Comparison of ENCODE assay signal across 7 mouse cellular contexts in the genomic region with DNA sequence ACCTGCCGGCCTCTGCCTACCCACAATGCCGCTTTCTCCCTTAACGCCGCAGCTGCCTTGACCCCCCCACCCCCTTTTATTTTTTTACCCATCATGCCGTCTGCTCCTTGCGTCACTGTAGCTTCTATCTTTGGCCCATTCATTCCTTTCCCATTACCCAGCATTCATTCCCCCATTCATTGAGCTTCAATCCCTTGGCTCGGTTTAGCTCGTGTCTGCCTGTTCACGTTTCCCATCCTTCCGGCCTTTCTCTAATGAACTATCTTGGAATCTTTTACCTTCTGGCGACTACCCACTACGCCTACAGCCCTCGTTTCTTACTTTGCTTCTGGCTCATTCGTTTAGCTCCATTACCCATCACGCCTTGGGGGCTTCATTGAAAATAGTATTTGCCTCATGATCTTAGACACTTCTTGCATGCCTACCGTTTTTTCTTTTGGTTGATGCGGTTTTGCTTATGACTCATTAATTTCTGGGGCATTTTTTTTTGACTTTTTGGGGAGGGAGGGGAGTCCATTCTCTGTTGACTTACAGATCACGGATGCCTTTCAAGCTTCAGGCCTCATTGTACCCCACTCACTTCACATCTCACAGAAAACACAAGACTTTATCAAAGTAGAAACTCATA. TPM values are rescaled to one million over a fixed set of nuclear protein-coding genes. Genes with fewer than 3 reads are reported as not detected.
DNase-seq lines count a peak whose midpoint lies in the region; ATAC-seq and TF ChIP-seq lines count a peak whose summit lies in the region.

No protein-coding gene starts in this region.

- peaks cover 2% of the 10 kb centered on the region; the same call in 1 of the 2 replicates for H3K9me3 ChIP-seq in forebrain, embryonic 11.5 days (ENCODE audit: control insufficient read depth, low read length)
- H3K9me3 ChIP-seq in liver, embryonic 11.5 days (ENCODE audit: control insufficient read depth, low read length), result peaks cover 3% of the 10 kb centered on the region

- H3K4me2 ChIP-seq in forebrain, embryonic 11.5 days (ENCODE audit: low read depth, low read length, severe bottlenecking), result peak overlapping the region; percentile 50
- H3K4me2 ChIP-seq in liver, embryonic 11.5 days, result peak overlapping the region; percentile 69

- no peak for TF ChIP-seq POLR2A in spleen, adult 2 months (IDR thresholded peaks at IDR 0.05; ENCODE audit: low read depth, low read length)

- DNase-seq in spleen, adult 2 months (ENCODE audit: low read depth in 1 of 2, low spot score in 2 of 2), result peak in 1 of 2 experiments; percentile 21
- DNase-seq in spleen, postnatal 36 days (ENCODE audit: low spot score in 2 of 2), result no peak
- no peak for DNase-seq in forebrain, embryonic 11.5 days (ENCODE audit: low spot score)
- DNase-seq in liver, embryonic 11.5 days (ENCODE audit: low spot score), result no peak
- DNase-seq in urinary bladder, postnatal 4 days (ENCODE audit: low spot score in 2 of 2), result no peak
- no peak for DNase-seq in urinary bladder, postnatal 10 days (ENCODE audit: low spot score)
- DNase-seq in gastrocnemius, postnatal 4 days (ENCODE audit: low spot score in 2 of 2), result no peak

- H3K27me3 ChIP-seq in spleen, adult 2 months (ENCODE audit: control insufficient read depth, insufficient read depth, low read length), result no peaks in the 10 kb centered on the region
- no peaks in the 10 kb centered on the region for H3K27me3 ChIP-seq in forebrain, embryonic 11.5 days (ENCODE audit: control insufficient read depth, insufficient read depth, low read length)
- no peaks in the 10 kb centered on the region for H3K27me3 ChIP-seq in liver, embryonic 11.5 days (replicated peaks; ENCODE audit: control insufficient read depth, insufficient read depth, low read length)

- H3K9ac ChIP-seq in forebrain, embryonic 11.5 days (ENCODE audit: low read length), result peak overlapping the region; percentile 45; the same call in 1 of the 2 replicates
- peak overlapping the region; percentile 60 for H3K9ac ChIP-seq in liver, embryonic 11.5 days (ENCODE audit: low read depth, low read length)

- peaks cover 5% of the 10 kb centered on the region; the same call in 1 of the 2 replicates for H3K4me1 ChIP-seq in spleen, adult 2 months (ENCODE audit: control insufficient read depth, insufficient read depth, insufficient read length)
- H3K4me1 ChIP-seq in forebrain, embryonic 11.5 days (replicated peaks; ENCODE audit: control insufficient read depth, insufficient read depth, low read length), result peaks cover 4% of the 10 kb centered on the region
- H3K4me1 ChIP-seq in liver, embryonic 11.5 days (replicated peaks; ENCODE audit: control insufficient read depth, insufficient read depth, low read length), result peaks cover 15% of the 10 kb centered on the region

- no peak for TF ChIP-seq CTCF in spleen, adult 2 months (IDR thresholded peaks at IDR 0.05; ENCODE audit: extremely low read depth, insufficient read depth, insufficient read length, insufficient replicate concordance)

- peak overlapping the region; percentile 85 for H3K27ac ChIP-seq in spleen, adult 2 months (ENCODE audit: insufficient read depth, low read length)
- peak overlapping the region; percentile 78 for H3K27ac ChIP-seq in forebrain, embryonic 11.5 days (ENCODE audit: low read depth, low read length)
- peak overlapping the region; percentile 66 for H3K27ac ChIP-seq in liver, embryonic 11.5 days (ENCODE audit: low read depth, low read length)

- 3% methylated on average over 18 of the region's 18 CpGs for WGBS in spleen, adult 2 months
- WGBS in forebrain, embryonic 11.5 days, result 7% methylated on average over 18 of the region's 18 CpGs
- WGBS in liver, embryonic 11.5 days, result 9% methylated on average over 18 of the region's 18 CpGs

- peaks cover 7% of the 10 kb centered on the region for H3K36me3 ChIP-seq in spleen, adult 2 months (ENCODE audit: control insufficient read depth, insufficient read depth, low read length)
- H3K36me3 ChIP-seq in forebrain, embryonic 11.5 days (ENCODE audit: control insufficient read depth, insufficient read depth, low read length), result peaks cover 4% of the 10 kb centered on the region; the same call in 1 of the 2 replicates
- peaks cover 24% of the 10 kb centered on the region for H3K36me3 ChIP-seq in liver, embryonic 11.5 days (ENCODE audit: control insufficient read depth, insufficient read depth, low read length)

- H3K4me3 ChIP-seq in spleen, adult 2 months (ENCODE audit: extremely low read depth, insufficient read depth, insufficient read length), result peak overlapping the region; percentile 62
- peak overlapping the region; percentile 21 for H3K4me3 ChIP-seq in forebrain, embryonic 11.5 days (ENCODE audit: low read depth, low read length)
- peak overlapping the region; percentile 52 for H3K4me3 ChIP-seq in liver, embryonic 11.5 days (ENCODE audit: low read depth, low read length)

- no peak for ATAC-seq in forebrain, embryonic 11.5 days (replicated peaks; ENCODE audit: low FRiP score)
- ATAC-seq in liver, embryonic 11.5 days (replicated peaks; ENCODE audit: low FRiP score), result no peak

RNA-seq across cellular contexts. Expression of a gene that starts 0.9 kb away (rescaled TPM):
- polyA plus RNA-seq in spleen, adult 2 months (2012; rRNA removed), result 51.1 and 66.8 TPM in 2 replicates
- polyA plus RNA-seq in forebrain, embryonic 11.5 days (2014; fragmentation: Nextera tagmentation; extraction: Ambion mirVana), result 160 and 171 TPM in 2 replicates
- polyA plus RNA-seq in liver, embryonic 11.5 days (2014; fragmentation: Nextera tagmentation; extraction: Ambion mirVana), result 259 and 264 TPM in 2 replicates
- total RNA-seq in gastrocnemius, postnatal 4 days (2021), result 10 to 100 TPM; 68.4 to 72.0 TPM

RNA-seq across cellular contexts. Expression of a gene that starts 17.2 kb away (rescaled TPM):
- polyA plus RNA-seq in spleen, adult 2 months (2012; rRNA removed), result 1,613 and 1,762 TPM in 2 replicates
- 125 and 152 TPM in 2 replicates for polyA plus RNA-seq in forebrain, embryonic 11.5 days (2014; fragmentation: Nextera tagmentation; extraction: Ambion mirVana)
- polyA plus RNA-seq in liver, embryonic 11.5 days (2014; fragmentation: Nextera tagmentation; extraction: Ambion mirVana), result 1,439 and 1,470 TPM in 2 replicates
- 100 to 1,000 TPM; 136 to 167 TPM for total RNA-seq in gastrocnemius, postnatal 4 days (2021)

RNA-seq across cellular contexts. Expression of a gene that starts 23.7 kb away (rescaled TPM):
- polyA plus RNA-seq in spleen, adult 2 months (2012; rRNA removed), result 4.3 and 6.7 TPM in 2 replicates
- 1.00 and 2.0 TPM in 2 replicates for polyA plus RNA-seq in forebrain, embryonic 11.5 days (2014; fragmentation: Nextera tagmentation; extraction: Ambion mirVana)
- polyA plus RNA-seq in liver, embryonic 11.5 days (2014; fragmentation: Nextera tagmentation; extraction: Ambion mirVana), result 173 and 199 TPM in 2 replicates
- total RNA-seq in gastrocnemius, postnatal 4 days (2021), result 10 to 100 TPM in 1 of 2 experiments, 1 to 10 TPM in 1; 1.7 to 14.7 TPM

RNA-seq across cellular contexts. Expression of a gene that starts 34.1 kb away (rescaled TPM):
- 23.3 and 24.4 TPM in 2 replicates for polyA plus RNA-seq in spleen, adult 2 months (2012; rRNA removed)
- polyA plus RNA-seq in forebrain, embryonic 11.5 days (2014; fragmentation: Nextera tagmentation; extraction: Ambion mirVana), result 56.0 and 59.2 TPM in 2 replicates
- polyA plus RNA-seq in liver, embryonic 11.5 days (2014; fragmentation: Nextera tagmentation; extraction: Ambion mirVana), result 55.9 and 58.4 TPM in 2 replicates
- total RNA-seq in gastrocnemius, postnatal 4 days (2021), result 10 to 100 TPM; 21.1 to 23.2 TPM

RNA-seq across cellular contexts. Expression of a gene that starts 34.9 kb away (rescaled TPM):
- polyA plus RNA-seq in spleen, adult 2 months (2012; rRNA removed), result 0.25 and 0.28 TPM in 2 replicates
- not detected in 2 replicates for polyA plus RNA-seq in forebrain, embryonic 11.5 days (2014; fragmentation: Nextera tagmentation; extraction: Ambion mirVana)
- 4.8 and 5.4 TPM in 2 replicates for polyA plus RNA-seq in liver, embryonic 11.5 days (2014; fragmentation: Nextera tagmentation; extraction: Ambion mirVana)
- 1 to 10 TPM in 1 of 2 experiments, under 1 TPM in 1; 0.42 to 4.7 TPM for total RNA-seq in gastrocnemius, postnatal 4 days (2021)

Comparison
In these comparisons a context has a peak if more than half of its experiments do, and no peak if none do; other contexts are left out.
1. RNA of a gene that starts 23.7 kb away (polyA plus RNA-seq): 173 to 199 TPM in liver, embryonic 11.5 days; 4.3 to 6.7 TPM in spleen, adult 2 months and 1.00 to 2.0 TPM in forebrain, embryonic 11.5 days; every median in the first group is over 10 times any median in the second.
2. Peak in every context shown above with its lines, with median percentiles within 50 percentile points of each other: H3K27ac ChIP-seq and H3K4me3 ChIP-seq.